Mouse (Mus musculus): ENCODE results near the gene Tmem150b. TPM values are rescaled to one million over a fixed set of nuclear protein-coding genes. Genes with fewer than 3 reads are reported as not detected.

Tmem150b gene
- not detected for polyA plus RNA-seq (2015; fragmentation: Illumina TruSeq; extraction: RNeasy Lipid Tissue Mini Kit (QIAGEN cat#74804); ENCODE audit: low read depth, low replicate concordance)

DNA sequence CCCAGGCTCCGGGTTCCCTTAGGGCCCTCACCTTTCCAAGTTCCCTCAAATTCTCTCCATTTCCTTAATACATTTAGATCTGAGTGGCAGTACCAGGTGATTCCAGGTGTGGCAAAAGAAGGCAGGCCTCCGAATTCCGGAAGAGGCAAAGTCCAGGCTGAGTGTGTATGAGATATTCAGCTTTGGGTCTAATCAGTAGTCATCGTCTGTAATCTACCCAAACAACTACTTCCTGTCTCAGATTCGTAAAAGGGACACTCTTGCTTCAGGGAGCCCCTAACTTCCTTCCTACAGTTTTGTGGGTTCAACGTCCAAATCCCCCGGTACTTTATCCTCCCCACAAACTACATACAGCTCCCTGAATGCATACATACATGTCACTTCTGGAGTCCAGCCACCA, at the start of gene Tmem150b:
Gene Tmem150b, minus strand, starts transcription at position 81 of the 400 bp plus-strand sequence.

DNA sequence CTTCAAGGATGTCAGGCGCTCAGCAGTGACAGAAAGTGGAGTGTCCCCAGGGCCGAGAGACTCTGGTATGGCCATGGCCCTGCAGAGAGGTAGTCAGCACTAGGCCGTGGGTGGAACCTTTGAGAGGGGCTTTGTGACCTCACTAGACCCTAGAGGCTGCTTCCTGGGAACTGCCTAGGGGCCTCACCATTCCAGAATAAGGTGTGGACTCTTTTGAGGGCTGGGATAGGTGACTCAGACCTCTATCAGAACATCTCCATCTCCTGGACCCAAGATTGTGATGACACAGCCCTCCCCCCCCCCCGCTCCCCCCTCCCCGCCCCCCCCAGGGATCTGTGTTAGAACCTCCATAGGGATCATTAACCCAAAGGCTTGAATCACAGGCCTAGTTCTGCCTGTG, 46.2 kb upstream of the Tmem150b start, which contains the start of gene Fam71e2:
Gene Fam71e2, minus strand, starts transcription at position 101 of the 400 bp plus-strand sequence.

DNA sequence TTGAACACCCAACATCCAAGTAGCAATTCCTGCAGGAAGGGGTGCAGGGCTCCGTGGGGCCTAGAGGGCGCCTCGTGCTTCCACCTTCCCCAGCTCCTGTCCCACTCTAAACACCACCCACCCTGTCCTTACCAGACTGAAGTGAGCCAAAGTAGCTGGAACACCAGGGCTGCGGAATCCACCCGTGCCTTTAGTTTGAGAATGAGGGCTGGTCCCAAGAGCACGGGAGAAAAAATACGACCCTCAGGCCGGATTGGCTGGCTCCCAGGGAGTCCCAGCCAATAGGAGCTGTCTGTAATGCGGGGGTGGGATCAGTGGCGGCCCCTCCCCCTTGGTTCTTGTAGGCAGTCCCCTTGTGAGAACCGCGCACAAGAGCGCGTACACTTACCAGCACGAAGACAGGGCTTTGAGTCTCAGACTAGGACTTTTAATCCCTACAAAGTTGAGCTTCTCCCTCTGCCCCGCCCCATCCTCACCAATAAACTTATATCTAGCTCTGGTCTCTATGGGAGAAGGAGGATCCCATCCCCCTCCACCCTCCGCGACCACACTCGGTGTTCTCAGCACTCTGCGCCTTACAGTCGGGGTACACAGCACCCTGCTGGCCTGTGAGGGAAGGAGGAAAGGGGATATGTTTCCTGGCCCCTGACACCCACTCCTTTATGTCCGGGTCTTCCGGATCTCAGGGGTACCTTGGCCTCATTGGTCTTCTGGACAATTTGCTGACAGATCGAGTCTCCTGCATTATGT, 27.9 kb upstream of the Tmem150b start, which contains the start of gene Cox6b2:
Gene Cox6b2, minus strand, starts transcription at position 274 of the 750 bp plus-strand sequence.

DNA sequence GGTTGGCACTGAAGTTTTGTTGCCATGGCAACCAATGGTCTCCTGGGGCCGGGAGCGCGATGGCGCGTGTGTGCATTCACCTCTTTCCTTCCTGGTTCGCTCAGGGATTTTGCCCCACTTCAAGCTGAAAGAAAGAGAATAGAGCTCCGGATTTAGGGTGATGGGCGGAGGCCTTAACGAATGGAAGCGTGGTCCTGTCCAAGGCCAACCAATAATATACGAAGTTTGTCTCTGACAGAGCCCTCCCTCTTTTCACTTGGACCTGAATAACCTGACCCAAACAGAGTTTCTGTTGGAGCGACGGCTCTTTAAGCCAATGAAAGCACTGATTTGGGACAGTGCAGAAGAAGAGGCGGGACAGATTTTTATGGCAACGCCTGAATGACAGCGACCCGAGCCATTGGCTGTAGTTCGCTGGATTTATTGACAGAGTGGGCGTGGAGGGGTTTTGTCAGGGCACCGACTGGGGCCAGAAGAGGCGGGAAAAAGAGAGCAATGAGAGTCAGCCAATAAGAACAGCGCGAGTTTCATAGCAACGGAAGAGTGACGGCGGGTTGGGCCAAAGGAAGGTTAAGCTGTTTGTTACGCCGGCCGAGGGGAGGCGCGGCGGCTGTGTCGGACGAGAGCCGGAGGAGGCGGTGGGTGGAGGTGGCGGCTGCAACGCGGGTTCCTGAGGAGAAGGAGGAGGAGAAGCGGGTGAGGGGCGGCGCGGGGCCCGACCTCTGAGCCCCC, 14.7 kb upstream of the Tmem150b start, which contains the start of gene Kmt5c:
Gene Kmt5c, plus strand, starts transcription at position 572 of the 732 bp plus-strand sequence.

DNA sequence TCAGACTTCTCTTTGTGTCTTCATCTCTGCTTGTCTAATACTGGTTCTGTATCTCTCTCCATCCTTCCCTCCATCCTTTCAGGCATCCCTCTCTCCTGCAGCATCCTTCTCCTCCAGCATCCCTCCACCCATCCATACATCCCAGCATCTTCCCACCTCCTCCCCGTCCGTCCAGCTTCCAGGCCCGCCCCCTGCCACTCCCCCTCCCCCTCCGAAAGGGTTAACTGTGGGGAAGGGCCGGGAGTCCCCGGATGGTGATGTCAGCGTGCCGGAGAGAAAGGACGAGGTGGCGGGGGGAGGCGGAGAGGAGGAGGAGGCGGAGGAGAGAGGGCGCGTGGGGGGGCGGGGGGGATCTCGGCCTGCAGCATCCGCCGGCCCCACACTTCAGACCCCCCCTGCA, 34.7 kb downstream of the Tmem150b start, which contains the start of gene Brsk1:
Gene Brsk1, plus strand, starts transcription at position 218 of the 400 bp plus-strand sequence.

GRCm38 (mm10) chr7:4684632-4685417, 40.2 kb downstream of the Tmem150b start, which contains the start of gene Hspbp1:
Gene Hspbp1, minus strand, starts transcription at chr7:4685068.

GRCm38 (mm10) chr7:4658912-4659551, 66.0 kb downstream of the Tmem150b start, which contains the start of gene Ppp6r1:
Gene Ppp6r1, minus strand, starts transcription at chr7:4659019.

Other genes with a start within 250 kb of the Tmem150b start
- gene Ppp1r12c, start 223.6 kb downstream of the Tmem150b start, polyA plus RNA-seq (2015; fragmentation: Illumina TruSeq; extraction: RNeasy Lipid Tissue Mini Kit (QIAGEN cat#74804); ENCODE audit: low read depth, low replicate concordance) = 134 TPM
- gene Tnnt1, start 208.9 kb downstream of the Tmem150b start, polyA plus RNA-seq (2015; fragmentation: Illumina TruSeq; extraction: RNeasy Lipid Tissue Mini Kit (QIAGEN cat#74804); ENCODE audit: low read depth, low replicate concordance) = 30.2 TPM
- 3.3 TPM for gene Tnni3, start 201.0 kb downstream of the Tmem150b start, polyA plus RNA-seq (2015; fragmentation: Illumina TruSeq; extraction: RNeasy Lipid Tissue Mini Kit (QIAGEN cat#74804); ENCODE audit: low read depth, low replicate concordance)
- gene Dnaaf3, start 192.8 kb downstream of the Tmem150b start, polyA plus RNA-seq (2015; fragmentation: Illumina TruSeq; extraction: RNeasy Lipid Tissue Mini Kit (QIAGEN cat#74804); ENCODE audit: low read depth, low replicate concordance) = 1.2 TPM
- 318 TPM for gene Syt5, start 177.7 kb downstream of the Tmem150b start, polyA plus RNA-seq (2015; fragmentation: Illumina TruSeq; extraction: RNeasy Lipid Tissue Mini Kit (QIAGEN cat#74804); ENCODE audit: low read depth, low replicate concordance)
- 0.92 TPM for gene Ptprh, start 121.2 kb downstream of the Tmem150b start, polyA plus RNA-seq (2015; fragmentation: Illumina TruSeq; extraction: RNeasy Lipid Tissue Mini Kit (QIAGEN cat#74804); ENCODE audit: low read depth, low replicate concordance)
- 13.2 TPM for gene Tmem86b, start 93.8 kb downstream of the Tmem150b start, polyA plus RNA-seq (2015; fragmentation: Illumina TruSeq; extraction: RNeasy Lipid Tissue Mini Kit (QIAGEN cat#74804); ENCODE audit: low read depth, low replicate concordance)
- 99.8 TPM for gene Ppp6r1, start 66.2 kb downstream of the Tmem150b start, polyA plus RNA-seq (2015; fragmentation: Illumina TruSeq; extraction: RNeasy Lipid Tissue Mini Kit (QIAGEN cat#74804); ENCODE audit: low read depth, low replicate concordance)
- 126 TPM for gene Hspbp1, start 40.2 kb downstream of the Tmem150b start, polyA plus RNA-seq (2015; fragmentation: Illumina TruSeq; extraction: RNeasy Lipid Tissue Mini Kit (QIAGEN cat#74804); ENCODE audit: low read depth, low replicate concordance)
- gene Brsk1, start 34.6 kb downstream of the Tmem150b start, polyA plus RNA-seq (2015; fragmentation: Illumina TruSeq; extraction: RNeasy Lipid Tissue Mini Kit (QIAGEN cat#74804); ENCODE audit: low read depth, low replicate concordance) = 257 TPM
- gene Kmt5c, start 14.9 kb upstream of the Tmem150b start, polyA plus RNA-seq (2015; fragmentation: Illumina TruSeq; extraction: RNeasy Lipid Tissue Mini Kit (QIAGEN cat#74804); ENCODE audit: low read depth, low replicate concordance) = 21.4 TPM
- 12.2 TPM for gene Cox6b2, start 27.8 kb upstream of the Tmem150b start, polyA plus RNA-seq (2015; fragmentation: Illumina TruSeq; extraction: RNeasy Lipid Tissue Mini Kit (QIAGEN cat#74804); ENCODE audit: low read depth, low replicate concordance)
- not detected for gene Fam71e2, start 46.1 kb upstream of the Tmem150b start, polyA plus RNA-seq (2015; fragmentation: Illumina TruSeq; extraction: RNeasy Lipid Tissue Mini Kit (QIAGEN cat#74804); ENCODE audit: low read depth, low replicate concordance)
- gene Il11, start 57.6 kb upstream of the Tmem150b start, polyA plus RNA-seq (2015; fragmentation: Illumina TruSeq; extraction: RNeasy Lipid Tissue Mini Kit (QIAGEN cat#74804); ENCODE audit: low read depth, low replicate concordance) = 0.67 TPM
- not detected for gene Tmem190, start 57.7 kb upstream of the Tmem150b start, polyA plus RNA-seq (2015; fragmentation: Illumina TruSeq; extraction: RNeasy Lipid Tissue Mini Kit (QIAGEN cat#74804); ENCODE audit: low read depth, low replicate concordance)
- 1.4 TPM for gene Tmem238, start 64.4 kb upstream of the Tmem150b start, polyA plus RNA-seq (2015; fragmentation: Illumina TruSeq; extraction: RNeasy Lipid Tissue Mini Kit (QIAGEN cat#74804); ENCODE audit: low read depth, low replicate concordance)
- gene Rpl28, start 67.6 kb upstream of the Tmem150b start, polyA plus RNA-seq (2015; fragmentation: Illumina TruSeq; extraction: RNeasy Lipid Tissue Mini Kit (QIAGEN cat#74804); ENCODE audit: low read depth, low replicate concordance) = 466 TPM
- 175 TPM for gene Ube2s, start 87.3 kb upstream of the Tmem150b start, polyA plus RNA-seq (2015; fragmentation: Illumina TruSeq; extraction: RNeasy Lipid Tissue Mini Kit (QIAGEN cat#74804); ENCODE audit: low read depth, low replicate concordance)
- gene Shisa7, start 119.4 kb upstream of the Tmem150b start, polyA plus RNA-seq (2015; fragmentation: Illumina TruSeq; extraction: RNeasy Lipid Tissue Mini Kit (QIAGEN cat#74804); ENCODE audit: low read depth, low replicate concordance) = 75.7 TPM
- gene Isoc2b, start 145.0 kb upstream of the Tmem150b start, polyA plus RNA-seq (2015; fragmentation: Illumina TruSeq; extraction: RNeasy Lipid Tissue Mini Kit (QIAGEN cat#74804); ENCODE audit: low read depth, low replicate concordance) = 10.4 TPM
- gene Isoc2a, start 151.9 kb upstream of the Tmem150b start, polyA plus RNA-seq (2015; fragmentation: Illumina TruSeq; extraction: RNeasy Lipid Tissue Mini Kit (QIAGEN cat#74804); ENCODE audit: low read depth, low replicate concordance) = 16.9 TPM
- not detected for gene Gm36210, start 181.3 kb upstream of the Tmem150b start, polyA plus RNA-seq (2015; fragmentation: Illumina TruSeq; extraction: RNeasy Lipid Tissue Mini Kit (QIAGEN cat#74804); ENCODE audit: low read depth, low replicate concordance)
- gene Zfp628, start 190.0 kb upstream of the Tmem150b start, polyA plus RNA-seq (2015; fragmentation: Illumina TruSeq; extraction: RNeasy Lipid Tissue Mini Kit (QIAGEN cat#74804); ENCODE audit: low read depth, low replicate concordance) = 5.6 TPM
- 103 TPM for gene Nat14, start 196.8 kb upstream of the Tmem150b start, polyA plus RNA-seq (2015; fragmentation: Illumina TruSeq; extraction: RNeasy Lipid Tissue Mini Kit (QIAGEN cat#74804); ENCODE audit: low read depth, low replicate concordance)
- 1.2 TPM for gene Ssc5d, start 200.5 kb upstream of the Tmem150b start, polyA plus RNA-seq (2015; fragmentation: Illumina TruSeq; extraction: RNeasy Lipid Tissue Mini Kit (QIAGEN cat#74804); ENCODE audit: low read depth, low replicate concordance)
- gene Sbk2, start 239.2 kb upstream of the Tmem150b start, polyA plus RNA-seq (2015; fragmentation: Illumina TruSeq; extraction: RNeasy Lipid Tissue Mini Kit (QIAGEN cat#74804); ENCODE audit: low read depth, low replicate concordance) = 0.45 TPM
- gene Sbk3, start 245.9 kb upstream of the Tmem150b start, polyA plus RNA-seq (2015; fragmentation: Illumina TruSeq; extraction: RNeasy Lipid Tissue Mini Kit (QIAGEN cat#74804); ENCODE audit: low read depth, low replicate concordance) = 1.1 TPM

Measured in brain, adult 10 weeks (tissue).